Mouse (Mus musculus) CD4-positive, CD25-positive, alpha-beta regulatory T cell (primary cell): Measurements from ENCODE around the gene Gm17720. TPM values are rescaled to one million over a fixed set of nuclear protein-coding genes. Genes with fewer than 3 reads are reported as not detected.

Experiments
- polyA plus RNA-seq: library from polyadenylated mRNA; unstranded; fragments of 100-300 nt; shearing (Covaris generic); gene quantifications from one replicate; pipeline ENCODE4 v1.2.1, GENCODE M21; 2017

Gene Gm17720
- polyA plus RNA-seq = not detected

GRCm38 (mm10) chr8:110102653-110103052 is at the start of gene Gm17720:
Gm17720 (minus strand) TSS chr8:110102753.

GRCm38 (mm10) chr8:110100907-110101306 is 1.6 kb downstream of the Gm17720 start, which contains the start of gene Gm21964:
Gm21964 (plus strand) TSS chr8:110101207.

DNA sequence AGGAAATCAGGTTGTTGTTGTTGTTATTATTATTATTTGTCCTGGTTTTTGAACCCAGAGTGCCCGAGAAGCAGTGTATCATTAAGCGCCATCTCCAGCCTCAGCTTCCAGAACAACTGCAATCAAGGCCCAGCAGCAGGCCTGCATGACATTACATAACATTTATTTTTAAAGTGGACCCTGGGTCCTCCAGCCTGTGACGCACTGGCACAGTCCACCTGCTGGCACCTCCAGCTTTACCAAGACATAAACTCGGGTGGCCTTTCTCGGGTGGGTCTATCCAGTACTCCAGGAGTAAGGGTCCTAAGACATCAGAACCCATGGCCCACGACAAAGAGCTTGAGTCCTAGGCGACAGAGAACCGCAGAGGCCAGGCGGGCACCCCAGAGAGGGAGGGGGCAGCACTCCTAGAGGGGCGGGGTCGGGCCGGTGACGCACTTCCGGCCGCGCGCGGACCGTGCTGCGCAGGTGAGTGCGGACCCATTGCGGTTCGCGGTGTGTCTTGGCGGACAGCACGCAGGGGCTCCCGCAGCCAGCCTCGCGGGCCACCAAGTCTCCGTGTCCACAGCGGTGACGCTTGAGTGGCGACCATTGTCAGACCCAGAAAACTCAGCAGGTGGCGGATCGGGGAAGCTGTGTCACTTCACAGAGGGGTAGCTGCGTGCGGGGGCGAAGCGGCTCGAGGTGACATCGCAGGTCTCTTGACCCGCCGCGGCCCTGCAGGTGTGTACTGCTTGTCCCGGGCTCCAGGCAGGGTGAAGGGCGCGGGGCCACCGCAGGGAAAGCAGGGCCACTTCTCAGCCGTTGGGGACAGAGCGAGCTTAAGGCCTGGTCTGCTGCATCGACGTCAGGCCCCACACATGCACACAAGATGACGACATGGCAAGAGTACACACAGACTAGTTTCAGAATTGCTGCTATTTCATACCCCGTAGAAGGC is 23.0 kb downstream of the Gm17720 start, which contains the start of gene Zfp612:
Gene Zfp612 (plus strand): TSS at position 465 of the 940 bp plus-strand sequence.

DNA sequence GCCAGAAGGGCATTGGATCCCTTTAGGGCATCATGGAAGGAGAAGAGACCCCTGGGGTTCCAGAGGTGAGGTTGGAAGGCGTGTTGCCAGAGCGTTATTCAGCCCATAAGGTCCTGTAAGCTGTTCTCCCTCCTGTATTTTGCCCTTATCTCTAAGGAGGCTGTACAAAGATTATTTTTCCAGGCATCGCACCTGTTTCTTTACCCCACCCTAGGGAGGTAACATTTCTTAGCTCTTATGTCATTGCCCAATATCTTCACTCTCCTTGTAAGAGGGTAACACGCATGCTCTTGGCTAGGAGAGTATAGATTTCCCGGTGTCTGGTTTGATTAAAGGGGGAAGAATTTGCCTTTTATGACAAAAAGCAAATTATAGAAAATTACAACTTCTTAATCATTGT is 62.9 kb downstream of the Gm17720 start, which contains the start of gene Chst4:
Gene Chst4 (minus strand): TSS at position 82 of the 400 bp plus-strand sequence.

Other genes starting within 250 kb of the Gm17720 start
- 0.51 TPM for gene Phlpp2, start 234.2 kb downstream of the Gm17720 start, polyA plus RNA-seq
- gene Marveld3, start 140.6 kb downstream of the Gm17720 start, polyA plus RNA-seq = 0.07 TPM
- not detected for gene Tat, start 112.3 kb downstream of the Gm17720 start, polyA plus RNA-seq
- not detected for gene Chst4, start 63.0 kb downstream of the Gm17720 start, polyA plus RNA-seq
- 0.92 TPM for gene Zfp612, start 23.0 kb downstream of the Gm17720 start, polyA plus RNA-seq
- not detected for gene Gm21964, start 1.5 kb downstream of the Gm17720 start, polyA plus RNA-seq
- gene Calb2, start 65.5 kb upstream of the Gm17720 start, polyA plus RNA-seq = not detected
- 8.1 TPM for gene Cmtr2, start 112.9 kb upstream of the Gm17720 start, polyA plus RNA-seq
- 0.08 TPM for gene Hydin, start 164.2 kb upstream of the Gm17720 start, polyA plus RNA-seq